Mouse (Mus musculus): ENCODE data around the gene Trpc4ap.

GRCm38 (mm10) chr2:155613953-155614352 lies 78.2 kb downstream of the Trpc4ap start:
- no peak for TF ChIP-seq POLR2A (IDR thresholded peaks at IDR 0.05; ENCODE audit: low read depth, low read length)
- TF ChIP-seq CTCF (IDR thresholded peaks at IDR 0.05; ENCODE audit: extremely low read depth, insufficient read length, insufficient replicate concordance, low read depth, low read length) = no peak
